Mouse (Mus musculus): ENCODE data around the gene Zfp319.

Gene Zfp319

GRCm38 (mm10) chr8:95348811-95349630 is 17.3 kb upstream of the Zfp319 start:
- no peak for DNase-seq

- DNase-seq: no peak
Observed at GRCm38 (mm10) chr8:95348356-95348755, 16.6 kb upstream of the Zfp319 start.

- peak; percentile 55 to 66 for DNase-seq
Observed at GRCm38 (mm10) chr8:95346643-95347545, 15.1 kb upstream of the Zfp319 start.

GRCm38 (mm10) chr8:95344668-95345067 is 12.9 kb upstream of the Zfp319 start:
- no peak for DNase-seq

- DNase-seq: no peak
Observed at GRCm38 (mm10) chr8:95341721-95342120, 10.0 kb upstream of the Zfp319 start.

- no peak for DNase-seq
Observed at GRCm38 (mm10) chr8:95336363-95336762, 4.6 kb upstream of the Zfp319 start.

- no peak for DNase-seq
Observed at GRCm38 (mm10) chr8:95335706-95336105, 4.0 kb upstream of the Zfp319 start.

- no peak for DNase-seq
Observed at GRCm38 (mm10) chr8:95332437-95333199, 868 bp upstream of the Zfp319 start.

GRCm38 (mm10) chr8:95331156-95331719 is 512 bp downstream of the Zfp319 start:
- DNase-seq: no peak

- DNase-seq: no peak
Observed at GRCm38 (mm10) chr8:95330367-95330766, 1.4 kb downstream of the Zfp319 start.

GRCm38 (mm10) chr8:95327866-95328465 is 3.8 kb downstream of the Zfp319 start:
- DNase-seq: no peak

GRCm38 (mm10) chr8:95326822-95327221 is 4.9 kb downstream of the Zfp319 start:
- no peak for DNase-seq

- DNase-seq: no peak
Observed at GRCm38 (mm10) chr8:95324646-95325045, 7.1 kb downstream of the Zfp319 start.

GRCm38 (mm10) chr8:95323201-95323600 is 8.5 kb downstream of the Zfp319 start:
- no peak for DNase-seq

GRCm38 (mm10) chr8:95320224-95321139 is 11.3 kb downstream of the Zfp319 start:
- peak; percentile 84 for DNase-seq

GRCm38 (mm10) chr8:95315350-95315749 is 16.4 kb downstream of the Zfp319 start:
- DNase-seq: no peak

- DNase-seq: no peak
Observed at GRCm38 (mm10) chr8:95314707-95315106, 17.0 kb downstream of the Zfp319 start.

GRCm38 (mm10) chr8:95313857-95314256 is 17.9 kb downstream of the Zfp319 start:
- DNase-seq: no peak

GRCm38 (mm10) chr8:95312836-95313235 is 18.9 kb downstream of the Zfp319 start:
- peak in 1 of 2 experiments; percentile 31 for DNase-seq

- DNase-seq: no peak
Observed at GRCm38 (mm10) chr8:95310342-95310970, 21.3 kb downstream of the Zfp319 start, which contains the start of gene Tepp. Gene Tepp, plus strand, starts transcription at chr8:95310566.

All from thymus, postnatal 36 days (tissue).